Mouse (Mus musculus) spleen, adult 2 months (tissue): Measurements from ENCODE around the gene Usf1. TPM values are rescaled to one million over a fixed set of nuclear protein-coding genes. Genes with fewer than 3 reads are reported as not detected.
A peak's percentile ranks its signal among the peaks of the same experiment; 100 is the strongest.

Experiments
- DNase-seq, 2 experiments: peaks; one replicate each; pipeline versions ENCODE4 v3.0.0 to v3.0.0-alpha.2; 2012 to 2021; ENCODE audit warnings: low spot score in 2 of 2, low read depth in 1 of 2
- H3K27ac ChIP-seq: fragments of 200-500 bp; 2 replicates; pipeline ENCODE4 v1.5.1; 2012; ENCODE audit warnings: low read length, inconsistent platforms; ENCODE audit not compliant: insufficient read depth
- H3K27me3 ChIP-seq: fragments of 200-500 bp; 2 replicates; pipeline ENCODE4 v1.6.1; 2012; ENCODE audit warnings: mild to moderate bottlenecking, moderate library complexity, low read length, inconsistent platforms; ENCODE audit not compliant: control insufficient read depth, insufficient read depth
- H3K36me3 ChIP-seq: fragments of 200-500 bp; 2 replicates; pipeline ENCODE4 v1.6.1; 2012; ENCODE audit warnings: mild to moderate bottlenecking, low read length, inconsistent platforms; ENCODE audit not compliant: control insufficient read depth, insufficient read depth
- H3K4me1 ChIP-seq: fragments of 200-500 bp; 2 replicates; pipeline ENCODE4 v1.6.1; 2011; ENCODE audit warnings: inconsistent platforms; ENCODE audit not compliant: control insufficient read depth, insufficient read depth, insufficient read length
- H3K4me3 ChIP-seq: fragments of 200-500 bp; 2 replicates; pipeline ENCODE4 v1.5.1; 2011; ENCODE audit warnings: mild to moderate bottlenecking, inconsistent platforms; ENCODE audit not compliant: insufficient read depth, insufficient read length; ENCODE audit errors: extremely low read depth
- CTCF ChIP-seq: fragments of 200-500 bp; IDR thresholded peaks from 2 replicates; pipeline ENCODE4 v1.5.1; 2011; ENCODE audit warnings: mild to moderate bottlenecking, inconsistent platforms; ENCODE audit not compliant: insufficient read depth, insufficient read length, insufficient replicate concordance; ENCODE audit errors: extremely low read depth
- POLR2A ChIP-seq: fragments of 200-500 bp; IDR thresholded peaks from 2 replicates; pipeline ENCODE4 v1.6.1; 2011; ENCODE audit warnings: low read depth, low read length, inconsistent platforms
- whole genome bisulfite sequencing: fragments of 180-500 bp; shearing (Covaris S2); methylation state at CpG from one replicate; pipeline ENCODE4 v1.1.7; 2018; 5-methylcytosine and 5-hydroxymethylcytosine counted together
- polyA plus RNA-seq: library from polyadenylated mRNA; depleted of rRNA; stranded (reverse); fragments of >200 nt; gene quantifications from 2 replicates; pipeline ENCODE4 v1.2.3, GENCODE M21; 2012

The Usf1 gene
- polyA plus RNA-seq, 1 experiment = 130 TPM

GRCm38 (mm10) chr1:171439072-171439471 is 28.0 kb downstream of the Usf1 start:
- DNase-seq = no peak
- Histone ChIP-seq H3K4me3 (no peak overlapping the region), H3K27ac (no peak overlapping the region), H3K36me3 (no peaks in the 10 kb centered on the region), H3K4me1 (peaks cover 16% of the 10 kb centered on the region), H3K27me3 (peaks cover 6% of the 10 kb centered on the region; the same call in 1 of the 2 replicates)
- 66% methylated on average over 8 of the region's 8 CpGs for WGBS
- TF ChIP-seq CTCF (no peak), POLR2A (no peak)

DNA sequence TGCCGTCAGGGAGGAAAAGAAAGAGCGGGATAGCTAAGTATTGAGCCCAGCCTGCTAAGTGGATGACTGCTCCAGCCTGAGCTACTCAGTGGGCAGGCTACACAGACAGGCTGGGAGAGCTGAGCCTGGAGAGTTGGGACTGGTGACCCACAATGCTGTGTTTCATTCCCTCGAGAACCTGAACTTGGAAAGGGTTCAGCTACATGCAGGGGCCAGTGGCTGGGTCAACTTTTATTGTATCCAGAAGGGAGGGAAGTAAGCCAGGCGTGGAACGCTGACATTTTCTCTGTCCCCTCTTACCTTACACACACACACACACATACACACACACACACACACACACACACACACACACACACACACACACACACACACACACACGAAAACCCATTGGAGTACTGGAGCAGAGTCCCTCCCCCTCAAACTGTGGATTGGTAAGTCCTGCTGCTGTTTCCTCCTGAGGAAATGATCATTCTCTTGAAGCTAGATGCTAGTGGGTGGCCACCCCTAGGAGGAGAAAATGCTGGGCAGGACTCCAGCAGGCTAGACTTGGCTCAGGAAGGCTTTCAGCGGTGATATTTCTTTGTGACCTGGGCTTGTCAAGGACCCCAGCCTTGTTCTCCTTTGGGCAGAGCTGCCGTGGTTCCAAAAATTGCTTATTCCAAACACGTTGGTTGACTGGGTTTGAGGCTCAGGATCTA is 29.1 kb downstream of the Usf1 start:
- peaks cover 6% of the 10 kb centered on the region; the same call in 1 of the 2 replicates for H3K27me3 ChIP-seq
- WGBS = 29% methylated on average over 9 of the region's 9 CpGs
- peaks cover 16% of the 10 kb centered on the region for H3K4me1 ChIP-seq
- H3K4me3 ChIP-seq = no peak overlapping the region; the same call in 1 of the 2 replicates
- DNase-seq = no peak
- H3K36me3 ChIP-seq = no peaks in the 10 kb centered on the region
- peak overlapping the region; percentile 10; the same call in 1 of the 2 replicates for H3K27ac ChIP-seq
- TF ChIP-seq CTCF = no peak
- no peak for TF ChIP-seq POLR2A

GRCm38 (mm10) chr1:171441466-171442412 is 30.6 kb downstream of the Usf1 start:
- no peaks in the 10 kb centered on the region for H3K36me3 ChIP-seq
- WGBS = 17% methylated on average over 7 of the region's 7 CpGs
- peak overlapping the region; percentile 38 for H3K27ac ChIP-seq
- H3K27me3 ChIP-seq = peaks cover 6% of the 10 kb centered on the region; the same call in 1 of the 2 replicates
- DNase-seq = no peak
- H3K4me1 ChIP-seq = peaks cover 16% of the 10 kb centered on the region
- TF ChIP-seq CTCF = no peak
- no peak for TF ChIP-seq POLR2A
- no peak overlapping the region for H3K4me3 ChIP-seq

DNA sequence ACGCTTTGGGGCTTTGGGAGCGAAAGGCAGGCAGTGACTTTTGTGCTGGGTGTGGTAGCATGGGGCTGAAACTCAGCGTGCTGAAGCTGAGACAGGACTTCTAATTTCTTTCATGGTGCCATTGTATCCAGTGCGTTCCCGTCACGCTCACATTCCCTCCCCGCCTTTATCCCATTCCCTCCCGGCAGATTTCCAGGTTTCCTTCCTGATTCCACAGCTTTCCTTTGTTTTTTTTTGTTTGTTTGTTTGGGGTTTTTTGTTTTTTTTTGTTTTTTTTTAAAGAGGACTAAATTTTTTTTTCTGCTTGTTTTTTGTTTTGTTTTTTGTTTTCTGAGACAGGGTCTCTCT is 31.3 kb downstream of the Usf1 start:
- peaks cover 13% of the 10 kb centered on the region for H3K4me1 ChIP-seq
- H3K36me3 ChIP-seq = no peaks in the 10 kb centered on the region
- H3K27me3 ChIP-seq = peaks cover 6% of the 10 kb centered on the region; the same call in 1 of the 2 replicates
- TF ChIP-seq CTCF (no peak), POLR2A (no peak)
- 28% methylated on average over 8 of the region's 8 CpGs for WGBS
- no peak overlapping the region for H3K4me3 ChIP-seq
- peak overlapping the region; percentile 38; the same call in 1 of the 2 replicates for H3K27ac ChIP-seq
- DNase-seq = no peak

DNA sequence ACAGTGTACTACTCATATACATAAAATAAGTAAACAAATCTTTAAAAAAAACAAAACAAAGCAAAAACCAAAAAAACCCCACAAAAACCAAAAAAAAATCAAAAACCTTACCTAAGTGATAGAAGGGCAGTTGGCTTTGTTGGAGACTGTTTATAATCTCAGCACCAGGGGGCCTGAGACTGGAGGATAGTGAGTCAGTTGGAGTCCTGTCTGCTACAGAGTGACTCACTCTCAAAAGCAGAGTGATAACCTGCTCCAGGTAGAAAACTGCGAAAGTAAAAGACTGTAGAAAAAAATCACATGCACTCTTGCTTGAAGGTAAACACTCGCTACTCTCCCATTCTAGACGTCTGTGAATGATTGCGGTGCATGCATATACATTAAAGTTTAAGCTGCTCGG is 33.9 kb downstream of the Usf1 start:
- Histone ChIP-seq H3K4me3 (no peak overlapping the region), H3K36me3 (no peaks in the 10 kb centered on the region), H3K27ac (no peak overlapping the region), H3K27me3 (no peaks in the 10 kb centered on the region), H3K4me1 (peaks cover 7% of the 10 kb centered on the region; the same call in 1 of the 2 replicates)
- no peak for TF ChIP-seq POLR2A
- no peak for TF ChIP-seq CTCF
- WGBS = 90% methylated on average over 5 of the region's 5 CpGs
- no peak for DNase-seq

- WGBS = 61% methylated on average over 7 of the region's 7 CpGs
- no peaks in the 10 kb centered on the region for H3K36me3 ChIP-seq
These were observed 35.7 kb downstream of the Usf1 start for GRCm38 (mm10) chr1:171446854-171447253.

More at GRCm38 (mm10) chr1:171446854-171447253, 35.7 kb downstream of the Usf1 start:
- no peak overlapping the region for H3K27ac ChIP-seq
- DNase-seq = no peak
- peaks cover 4% of the 10 kb centered on the region; the same call in 1 of the 2 replicates for H3K4me1 ChIP-seq
- no peaks in the 10 kb centered on the region for H3K27me3 ChIP-seq
- TF ChIP-seq POLR2A (no peak), CTCF (no peak)
- no peak overlapping the region for H3K4me3 ChIP-seq
